Mouse (Mus musculus): Measurements from ENCODE around the gene Phyhd1.

Phyhd1 gene
- long read RNA-seq, experiment 1, partial matches to known transcripts, result 4 of 7 reads
- long read RNA-seq, experiment 1, other reads (novel, unspliced or antisense), result 2 of 7 reads
- long read RNA-seq, experiment 2, partial matches to known transcripts, result 6 of 13 reads
- long read RNA-seq, experiment 2, other reads (novel, unspliced or antisense), result 4 of 13 reads

GRCm38 (mm10) chr2:30265767-30266253 is at the start of gene Phyhd1:
TSS of gene Phyhd1 (plus strand) at chr2:30266203.
- intact Hi-C loops (cut with DNase I), result no loop called here

- intact Hi-C loops (cut with DNase I), result no loop called here
Measured at GRCm38 (mm10) chr2:30216293-30216692, 49.7 kb upstream of the Phyhd1 start.

GRCm38 (mm10) chr2:30235593-30235992 is 30.4 kb upstream of the Phyhd1 start:
- intact Hi-C loops (cut with DNase I), result loop anchor here (10.0 kb wide), 1 partner anchor 61 kb away; the partner anchor contains the start of genes Endog and Spout1

GRCm38 (mm10) chr2:30236426-30237198 is 29.4 kb upstream of the Phyhd1 start:
- intact Hi-C loops (cut with DNase I), result loop anchor here (2.0 to 10.0 kb wide), 2 partner anchors 34 to 62 kb away; partner anchors contain the start of genes Endog and Spout1

GRCm38 (mm10) chr2:30237199-30237880 is 28.7 kb upstream of the Phyhd1 start, which contains the start of gene Lrrc8a:
TSS of gene Lrrc8a (plus strand) at chr2:30237715.
- intact Hi-C loops (cut with DNase I), result loop anchor here (2.0 to 10.0 kb wide), 2 partner anchors 33 to 63 kb away; partner anchors contain the start of genes Endog and Spout1

GRCm38 (mm10) chr2:30237881-30238280 is 28.1 kb upstream of the Phyhd1 start:
- intact Hi-C loops (cut with DNase I), result loop anchor here (2.0 to 10.0 kb wide), 2 partner anchors 33 to 63 kb away; partner anchors contain the start of genes Endog and Spout1

GRCm38 (mm10) chr2:30238906-30239465 is 27.0 kb upstream of the Phyhd1 start:
- intact Hi-C loops (cut with DNase I), result loop anchor here (10.0 kb wide), 1 partner anchor 64 kb away; the partner anchor contains the start of genes Endog and Spout1

GRCm38 (mm10) chr2:30239777-30240176 is 26.2 kb upstream of the Phyhd1 start:
- intact Hi-C loops (cut with DNase I), result loop anchor here (10.0 kb wide), 1 partner anchor 65 kb away; the partner anchor contains the start of genes Endog and Spout1

GRCm38 (mm10) chr2:30240267-30240666 is 25.7 kb upstream of the Phyhd1 start, which contains the start of gene Gm28035:
TSS of gene Gm28035 (plus strand) at chr2:30240567.
- intact Hi-C loops (cut with DNase I), result no loop called here

- intact Hi-C loops (cut with DNase I), result no loop called here
Measured at GRCm38 (mm10) chr2:30242509-30242908, 23.5 kb upstream of the Phyhd1 start.

GRCm38 (mm10) chr2:30243391-30243790 is 22.6 kb upstream of the Phyhd1 start:
- intact Hi-C loops (cut with DNase I), result no loop called here

GRCm38 (mm10) chr2:30244595-30245178 is 21.3 kb upstream of the Phyhd1 start:
- intact Hi-C loops (cut with DNase I), result no loop called here

GRCm38 (mm10) chr2:30247036-30247435 is 19.0 kb upstream of the Phyhd1 start:
- intact Hi-C loops (cut with DNase I), result no loop called here

GRCm38 (mm10) chr2:30247681-30248080 is 18.3 kb upstream of the Phyhd1 start:
- intact Hi-C loops (cut with DNase I), result no loop called here

GRCm38 (mm10) chr2:30249182-30249581 is 16.8 kb upstream of the Phyhd1 start:
- intact Hi-C loops (cut with DNase I), result no loop called here

GRCm38 (mm10) chr2:30250166-30251128 is 15.6 kb upstream of the Phyhd1 start:
- intact Hi-C loops (cut with DNase I), result no loop called here

GRCm38 (mm10) chr2:30251417-30252104 is 14.4 kb upstream of the Phyhd1 start:
- intact Hi-C loops (cut with DNase I), result no loop called here

GRCm38 (mm10) chr2:30252521-30252920 is 13.5 kb upstream of the Phyhd1 start:
- intact Hi-C loops (cut with DNase I), result no loop called here

- intact Hi-C loops (cut with DNase I), result no loop called here
Measured at GRCm38 (mm10) chr2:30253809-30254208, 12.2 kb upstream of the Phyhd1 start.

Measured in adrenal gland (tissue).